Mouse (Mus musculus) kidney, adult 2 months (tissue): Measurements from ENCODE around the gene Batf3. TPM values are rescaled to one million over a fixed set of nuclear protein-coding genes. Genes with fewer than 3 reads are reported as not detected.
A peak's percentile ranks its signal among the peaks of the same experiment; 100 is the strongest.

Source experiments
- DNase-seq: peaks from one replicate; pipeline ENCODE4 v3.0.0; 2021
- H3K27ac ChIP-seq: fragments of 200-500 bp; 2 replicates; pipeline ENCODE4 v1.5.1; 2012; ENCODE audit warnings: low read depth, low read length, control low read depth, inconsistent platforms; ENCODE audit not compliant: insufficient read depth
- H3K27me3 ChIP-seq: fragments of 200-500 bp; replicated peaks from 2 replicates; pipeline ENCODE4 v1.6.1; 2012; ENCODE audit warnings: mild to moderate bottlenecking, moderate library complexity, low read length, inconsistent platforms; ENCODE audit not compliant: control insufficient read depth, insufficient read depth
- H3K36me3 ChIP-seq: fragments of 200-500 bp; 2 replicates; pipeline ENCODE4 v1.6.1; 2012; ENCODE audit warnings: mild to moderate bottlenecking, moderate library complexity, low read length, inconsistent platforms; ENCODE audit not compliant: control insufficient read depth, insufficient read depth
- H3K4me1 ChIP-seq: fragments of 200-500 bp; 2 replicates; pipeline ENCODE4 v1.6.1; 2011; ENCODE audit warnings: low read length; ENCODE audit not compliant: control insufficient read depth, insufficient read depth
- H3K4me3 ChIP-seq: fragments of 200-500 bp; 2 replicates; pipeline ENCODE4 v1.5.1; 2011; ENCODE audit warnings: mild to moderate bottlenecking, low read depth, low read length, control low read depth; ENCODE audit not compliant: insufficient read depth
- CTCF ChIP-seq: fragments of 200-500 bp; conservative IDR thresholded peaks from 2 replicates; pipeline ENCODE4 v1.5.1; 2011; ENCODE audit warnings: low read depth, mild to moderate bottlenecking, control low read depth, low read length, moderate library complexity, mixed read lengths; ENCODE audit not compliant: insufficient read depth, insufficient read length
- POLR2A ChIP-seq: fragments of 200-500 bp; IDR thresholded peaks from one replicate; pipeline ENCODE4 v1.6.1; 2011; ENCODE audit warnings: low read depth, low read length, control low read depth
- WGBS: fragments of 180-500 bp; shearing (Covaris S2); methylation state at CpG from one replicate; pipeline ENCODE4 v1.1.7; 2018; 5-methylcytosine and 5-hydroxymethylcytosine counted together
- polyA plus RNA-seq: library from polyadenylated mRNA; depleted of rRNA; stranded (reverse); fragments of >200 nt; gene quantifications from 2 replicates; pipeline ENCODE4 v1.2.3, GENCODE M21; 2012

Batf3 gene
- polyA plus RNA-seq, 1 experiment, result 4.9 TPM

DNA sequence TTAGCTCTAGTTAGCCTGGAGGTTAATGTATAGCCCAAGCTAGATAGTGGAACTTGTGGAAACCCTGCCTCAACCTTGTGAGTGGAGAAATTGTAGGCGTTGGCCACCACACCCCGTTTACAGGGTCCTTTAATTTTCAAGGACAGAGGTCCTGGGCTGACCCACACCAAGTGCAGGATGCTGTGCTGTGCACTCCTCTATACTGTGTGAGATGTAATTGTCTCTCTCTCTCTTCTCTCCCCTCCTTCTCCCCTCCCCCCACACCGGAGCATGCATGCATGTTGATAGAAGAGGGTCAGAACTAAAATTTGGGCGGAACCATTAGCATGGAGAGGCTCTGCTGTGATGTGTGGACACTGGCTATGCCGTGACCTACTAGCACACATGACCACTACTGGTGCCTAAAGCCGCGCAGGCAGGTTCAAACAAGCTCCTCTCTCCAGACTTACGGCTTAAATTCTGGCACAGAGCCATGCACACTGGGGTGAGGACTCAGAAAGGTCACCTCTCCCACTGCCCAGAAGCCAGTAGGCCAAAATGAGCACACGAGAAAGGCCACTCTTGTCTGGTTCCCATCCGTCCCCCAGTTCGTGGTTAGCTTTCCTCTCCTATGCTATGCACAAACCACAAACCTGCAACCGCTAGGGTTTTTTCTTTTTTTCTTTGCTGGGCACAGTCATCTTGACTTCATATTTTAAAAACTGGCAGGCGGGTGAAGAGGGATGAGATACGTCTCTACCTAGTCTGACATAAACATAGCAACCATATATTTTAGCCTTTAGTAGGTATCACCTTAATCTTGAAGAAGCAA is 571 bp upstream of the Batf3 start:
- peak; percentile 53 for DNase-seq
- Histone ChIP-seq H3K36me3 (no peaks in the 10 kb centered on the region), H3K4me3 (0 out of 2 replicates have a peak overlapping the region, but pooled peaks have one; percentile 63), H3K27ac (no peak overlapping the region), H3K4me1 (no peaks in the 10 kb centered on the region), H3K27me3 (no peaks in the 10 kb centered on the region)
- 44% methylated on average over 14 of the region's 14 CpGs for WGBS
- TF ChIP-seq CTCF (no peak), POLR2A (no peak)

DNA sequence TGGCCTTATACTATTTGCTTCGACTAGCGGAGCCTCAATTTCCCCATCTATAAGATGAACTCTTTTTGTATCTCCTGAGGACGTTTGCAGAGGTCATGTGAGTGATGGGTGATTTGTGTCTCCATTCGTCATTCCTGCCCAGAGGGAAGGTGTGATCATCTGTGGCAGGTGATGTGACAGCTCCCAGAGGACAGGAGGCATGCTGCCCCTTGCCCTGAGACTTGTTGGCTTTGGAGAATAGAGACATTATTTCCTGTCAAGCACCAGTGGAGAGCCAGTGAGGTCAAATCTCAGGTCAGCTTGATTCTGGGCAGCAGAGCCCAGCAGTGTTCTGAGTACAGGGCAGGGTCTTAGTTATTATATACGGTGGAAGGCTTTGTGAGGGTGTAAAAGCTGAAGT is 1.5 kb downstream of the Batf3 start:
- Histone ChIP-seq H3K27me3 (no peaks in the 10 kb centered on the region), H3K4me3 (no peak overlapping the region), H3K27ac (no peak overlapping the region), H3K36me3 (no peaks in the 10 kb centered on the region), H3K4me1 (no peaks in the 10 kb centered on the region)
- 48% methylated on average over 5 of the region's 5 CpGs for WGBS
- no peak for TF ChIP-seq CTCF
- no peak for TF ChIP-seq POLR2A
- no peak for DNase-seq

DNA sequence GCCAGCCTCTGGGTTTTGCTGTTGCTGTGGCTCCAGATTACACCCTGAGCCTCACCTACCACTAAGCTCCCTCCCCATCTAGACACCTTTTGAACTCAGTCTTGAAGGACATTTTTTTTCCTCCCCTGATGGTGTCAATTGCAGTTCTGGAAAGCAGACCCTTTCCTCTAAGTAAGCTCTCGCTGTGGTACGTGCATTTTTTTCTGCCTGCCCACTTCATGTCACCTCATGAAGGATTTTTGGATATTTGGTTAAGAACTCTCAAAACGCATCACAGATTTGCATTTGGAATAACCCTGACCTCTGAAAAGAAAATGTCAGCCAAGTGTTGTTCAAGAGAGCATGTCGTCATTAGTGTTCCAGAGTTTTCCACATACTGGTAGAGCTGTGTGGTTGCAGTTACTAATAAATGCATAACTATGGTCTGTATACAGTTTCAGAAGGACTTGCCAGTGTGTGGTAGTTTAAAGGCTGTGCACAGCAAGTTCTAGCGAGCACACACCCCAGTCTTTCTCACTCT is 2.2 kb downstream of the Batf3 start:
- H3K36me3 ChIP-seq, result no peaks in the 10 kb centered on the region
- no peaks in the 10 kb centered on the region for H3K27me3 ChIP-seq
- DNase-seq, result no peak
- TF ChIP-seq POLR2A (no peak), CTCF (no peak)
- no peak overlapping the region for H3K27ac ChIP-seq
- no peak overlapping the region for H3K4me3 ChIP-seq
- 60% methylated on average over 5 of the region's 5 CpGs for WGBS
- H3K4me1 ChIP-seq, result no peaks in the 10 kb centered on the region

DNA sequence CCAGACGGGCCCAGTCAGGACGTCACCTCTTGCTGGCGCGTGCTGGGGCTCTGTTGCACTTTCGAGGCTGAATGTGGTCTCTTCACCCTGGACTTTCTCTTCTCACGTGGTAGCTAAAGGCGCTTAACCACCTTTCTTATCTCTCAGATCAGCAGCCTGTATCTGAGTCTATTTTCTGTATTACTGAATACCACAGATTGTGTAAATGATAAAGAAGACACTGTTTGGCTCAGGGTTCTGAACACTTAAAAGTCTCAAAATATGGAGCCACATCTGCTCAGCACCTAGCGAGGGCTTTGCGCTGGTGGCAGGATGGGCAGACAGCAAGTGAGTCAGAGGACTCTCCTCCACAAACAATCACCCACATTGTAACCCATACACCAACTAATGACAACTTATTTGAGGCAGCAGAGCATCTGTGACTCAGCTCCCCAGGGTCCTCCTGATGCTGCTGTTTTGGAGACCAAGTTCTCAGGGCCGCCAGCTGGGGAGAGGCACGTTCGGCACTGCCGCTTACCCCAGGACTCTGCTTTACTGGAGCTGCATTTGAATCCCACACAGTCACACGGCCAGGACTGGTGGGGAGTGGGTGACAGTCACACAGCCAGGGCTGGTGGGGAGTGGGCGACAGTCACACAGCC is 5.2 kb downstream of the Batf3 start:
- Histone ChIP-seq H3K36me3 (no peaks in the 10 kb centered on the region), H3K4me3 (no peak overlapping the region), H3K4me1 (no peaks in the 10 kb centered on the region), H3K27me3 (no peaks in the 10 kb centered on the region), H3K27ac (no peak overlapping the region)
- 92% methylated on average over 15 of the region's 15 CpGs for WGBS
- no peak for DNase-seq
- no peak for TF ChIP-seq CTCF
- TF ChIP-seq POLR2A, result no peak

DNA sequence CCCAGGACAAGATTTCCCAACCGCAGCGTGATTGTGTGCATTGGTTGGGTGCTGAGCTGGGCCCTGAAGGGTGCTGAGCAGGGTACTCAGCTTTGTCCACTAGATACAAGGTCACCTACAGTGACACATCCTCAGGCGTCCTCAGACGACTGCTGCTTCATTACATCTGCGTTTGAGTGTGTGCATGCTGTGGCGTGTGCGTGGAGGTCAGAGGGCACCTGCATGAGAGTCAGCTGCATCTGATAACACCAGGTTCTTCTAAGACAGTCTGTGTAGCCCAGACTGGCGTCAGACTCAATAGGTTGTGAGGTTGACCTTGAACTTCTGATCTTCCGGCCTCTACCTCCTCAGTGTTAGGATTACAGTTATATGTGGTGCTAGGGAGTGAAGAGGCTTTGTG is 7.6 kb downstream of the Batf3 start:
- 89% methylated on average over 9 of the region's 9 CpGs for WGBS
- no peaks in the 10 kb centered on the region for H3K36me3 ChIP-seq
- H3K27me3 ChIP-seq, result no peaks in the 10 kb centered on the region
- DNase-seq, result no peak
- TF ChIP-seq CTCF, result no peak
- no peak for TF ChIP-seq POLR2A
- no peak overlapping the region for H3K4me3 ChIP-seq
- no peak overlapping the region for H3K27ac ChIP-seq
- no peaks in the 10 kb centered on the region for H3K4me1 ChIP-seq

DNA sequence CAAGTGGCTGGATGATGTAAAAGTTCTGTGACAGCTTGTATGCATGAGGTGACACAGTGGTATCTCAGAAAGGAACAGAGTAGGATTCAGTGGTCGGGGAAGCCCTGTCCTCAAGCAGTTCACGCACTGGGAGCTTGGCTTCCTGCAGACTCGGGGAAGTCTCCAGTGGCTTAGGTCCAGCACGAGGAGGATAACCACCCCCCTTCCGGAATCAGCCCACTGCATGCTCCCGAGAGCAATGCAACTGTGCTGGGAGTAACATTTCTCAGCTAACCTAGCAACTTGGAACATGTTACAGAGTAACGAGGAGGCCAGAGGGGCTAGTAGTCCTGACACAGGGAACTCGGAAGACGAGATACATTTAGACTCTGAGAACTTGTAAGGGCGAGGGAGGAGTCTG is 9.7 kb downstream of the Batf3 start:
- H3K4me3 ChIP-seq, result no peak overlapping the region
- H3K36me3 ChIP-seq, result no peaks in the 10 kb centered on the region
- no peak overlapping the region for H3K27ac ChIP-seq
- H3K4me1 ChIP-seq, result no peaks in the 10 kb centered on the region
- no peak for DNase-seq
- no peak for TF ChIP-seq CTCF
- TF ChIP-seq POLR2A, result no peak
- H3K27me3 ChIP-seq, result no peaks in the 10 kb centered on the region
- WGBS, result 60% methylated on average over 10 of the region's 10 CpGs

DNA sequence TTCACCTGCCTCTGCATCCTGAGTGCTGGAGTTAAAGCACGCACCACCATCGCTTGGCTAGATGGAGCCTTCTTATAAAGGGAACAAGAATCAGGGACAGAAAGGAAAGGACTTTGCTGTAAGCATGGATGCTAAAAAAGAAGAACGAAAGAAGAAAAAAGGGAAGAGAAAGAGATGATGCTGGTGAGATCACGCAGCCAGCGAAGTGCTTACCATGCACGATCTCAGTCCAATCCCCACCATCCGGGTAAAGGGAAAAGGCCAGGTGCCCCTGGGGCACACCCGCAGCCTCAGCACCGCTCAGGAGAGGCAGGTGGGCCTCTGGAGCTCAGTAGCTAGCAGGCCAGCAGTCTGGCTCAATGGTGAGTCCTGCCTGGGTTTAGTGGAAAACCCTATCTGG is 12.3 kb downstream of the Batf3 start:
- DNase-seq, result no peak
- WGBS, result 94% methylated on average over 9 of the region's 9 CpGs
- no peaks in the 10 kb centered on the region for H3K4me1 ChIP-seq

More for the DNA sequence above, 12.3 kb downstream of the Batf3 start:
- no peaks in the 10 kb centered on the region for H3K36me3 ChIP-seq
- no peak overlapping the region for H3K27ac ChIP-seq
- TF ChIP-seq POLR2A (no peak), CTCF (no peak)
- H3K4me3 ChIP-seq, result no peak overlapping the region
- no peaks in the 10 kb centered on the region for H3K27me3 ChIP-seq
